Mouse (Mus musculus): ENCODE measurements around the gene Secisbp2. TPM values are rescaled to one million over a fixed set of nuclear protein-coding genes. Genes with fewer than 3 reads are reported as not detected.
"Not testable (repeated sequence)": the region's sequence is repeated elsewhere in the genome, so short reads cannot be mapped to it uniquely, and the experiment has no call there.

The Secisbp2 gene
- polyA plus RNA-seq, 1 experiment: 25.8 TPM

DNA sequence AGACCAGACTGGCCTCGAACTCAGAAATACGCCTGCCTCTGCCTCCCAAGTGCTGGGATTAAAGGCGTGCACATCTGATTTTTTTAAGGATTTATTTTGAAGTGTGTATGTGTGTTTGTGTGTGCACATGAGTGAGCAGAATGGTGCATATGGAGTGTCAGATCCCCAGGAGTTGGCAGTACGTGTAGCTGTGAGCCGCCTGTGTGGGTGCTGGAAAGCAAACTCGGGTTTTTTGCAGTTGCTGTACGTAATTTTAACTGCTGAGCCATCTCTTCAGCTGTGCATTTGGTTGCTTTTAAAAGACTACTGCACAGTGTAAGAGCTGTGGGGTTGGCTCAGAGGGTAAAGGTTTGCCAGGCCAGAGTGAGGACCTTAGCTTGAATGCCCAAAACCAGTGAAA, 8.1 kb downstream of the Secisbp2 start:
- no peak for DNase-seq (ENCODE audit: low read depth in 1 of 2, low spot score in 2 of 2)
- 96% methylated on average over 7 of the region's 7 CpGs for WGBS
- TF ChIP-seq CTCF (IDR thresholded peaks at IDR 0.05; ENCODE audit: extremely low read depth, insufficient read depth, insufficient read length, insufficient replicate concordance) (no peak), POLR2A (IDR thresholded peaks at IDR 0.05; ENCODE audit: low read depth, low read length) (no peak)

DNA sequence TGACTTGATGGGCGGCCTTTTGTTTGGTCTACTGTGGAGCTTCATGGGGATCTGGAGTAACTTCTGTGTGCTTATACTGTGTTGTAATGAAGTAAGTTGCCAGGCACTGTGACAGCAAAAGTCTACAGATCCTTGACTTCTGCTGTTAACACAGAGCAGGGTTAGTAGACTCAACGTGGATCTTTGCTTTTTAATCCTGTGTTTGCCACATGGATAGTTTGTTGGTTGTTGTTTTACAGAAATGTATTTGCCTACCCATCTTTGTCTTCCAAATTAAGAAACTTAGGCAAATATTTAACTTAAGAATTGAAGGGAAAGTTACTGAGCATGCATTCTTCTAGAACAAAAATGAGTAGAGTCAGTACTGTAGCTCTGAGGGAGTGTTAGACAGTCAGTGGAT, 12.1 kb downstream of the Secisbp2 start:
- TF ChIP-seq CTCF (IDR thresholded peaks at IDR 0.05; ENCODE audit: extremely low read depth, insufficient read depth, insufficient read length, insufficient replicate concordance): no peak
- no peak for TF ChIP-seq POLR2A (IDR thresholded peaks at IDR 0.05; ENCODE audit: low read depth, low read length)
- no peak for DNase-seq (ENCODE audit: low read depth in 1 of 2, low spot score in 2 of 2)

More for the DNA sequence above, 8.1 kb downstream of the Secisbp2 start:
- no peak overlapping the region for H3K27ac ChIP-seq (ENCODE audit: insufficient read depth, low read length)
- H3K27me3 ChIP-seq (ENCODE audit: control insufficient read depth, insufficient read depth, low read length): no peaks in the 10 kb centered on the region
- no peak overlapping the region for H3K4me3 ChIP-seq (ENCODE audit: extremely low read depth, insufficient read depth, insufficient read length)
- H3K36me3 ChIP-seq (ENCODE audit: control insufficient read depth, insufficient read depth, low read length): peaks cover 56% of the 10 kb centered on the region
- H3K4me1 ChIP-seq (ENCODE audit: control insufficient read depth, insufficient read depth, insufficient read length): no peaks in the 10 kb centered on the region

GRCm38 (mm10) chr13:51668195-51668594, 16.7 kb downstream of the Secisbp2 start:
- 91% methylated on average over 12 of the region's 12 CpGs for WGBS
- DNase-seq (ENCODE audit: low read depth in 1 of 2, low spot score in 2 of 2); H3K4me1 ChIP-seq (ENCODE audit: control insufficient read depth, insufficient read depth, insufficient read length); H3K27me3 ChIP-seq (ENCODE audit: control insufficient read depth, insufficient read depth, low read length); H3K27ac ChIP-seq (ENCODE audit: insufficient read depth, low read length); H3K4me3 ChIP-seq (ENCODE audit: extremely low read depth, insufficient read depth, insufficient read length): not testable (repeated sequence)
- peaks cover 41% of the 10 kb centered on the region for H3K36me3 ChIP-seq (ENCODE audit: control insufficient read depth, insufficient read depth, low read length)

More for the DNA sequence above, 12.1 kb downstream of the Secisbp2 start:
- Histone ChIP-seq H3K4me1 (ENCODE audit: control insufficient read depth, insufficient read depth, insufficient read length) (no peaks in the 10 kb centered on the region), H3K36me3 (ENCODE audit: control insufficient read depth, insufficient read depth, low read length) (peaks cover 40% of the 10 kb centered on the region), H3K27ac (ENCODE audit: insufficient read depth, low read length) (no peak overlapping the region), H3K4me3 (ENCODE audit: extremely low read depth, insufficient read depth, insufficient read length) (no peak overlapping the region), H3K27me3 (ENCODE audit: control insufficient read depth, insufficient read depth, low read length) (no peaks in the 10 kb centered on the region)
- 94% methylated on average over 2 of the region's 2 CpGs for WGBS

DNA sequence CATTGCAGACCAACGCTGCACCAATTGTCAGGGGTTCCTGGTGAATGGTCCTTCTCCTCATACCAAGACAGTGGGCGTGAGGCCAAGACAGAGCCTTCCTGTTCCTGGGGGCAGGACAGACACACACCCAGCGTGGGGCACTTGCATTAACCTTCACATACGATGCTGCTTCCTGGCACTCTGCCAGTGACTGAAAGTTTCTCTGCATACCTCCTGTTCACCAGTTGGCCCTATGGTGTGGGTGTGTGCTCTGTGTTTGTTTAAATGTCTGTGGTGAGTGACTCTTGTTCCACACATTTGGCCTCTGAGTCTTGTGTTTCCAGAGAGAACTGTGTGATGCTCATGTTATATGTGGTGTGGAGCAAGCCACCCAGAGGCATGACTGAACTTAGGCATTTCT, 25.1 kb downstream of the Secisbp2 start:
- Histone ChIP-seq H3K27ac (ENCODE audit: insufficient read depth, low read length) (no peak overlapping the region), H3K4me1 (ENCODE audit: control insufficient read depth, insufficient read depth, insufficient read length) (no peaks in the 10 kb centered on the region), H3K4me3 (ENCODE audit: extremely low read depth, insufficient read depth, insufficient read length) (no peak overlapping the region), H3K27me3 (ENCODE audit: control insufficient read depth, insufficient read depth, low read length) (no peaks in the 10 kb centered on the region), H3K36me3 (ENCODE audit: control insufficient read depth, insufficient read depth, low read length) (peaks cover 57% of the 10 kb centered on the region)
- 85% methylated on average over 4 of the region's 4 CpGs for WGBS
- no peak for TF ChIP-seq CTCF (IDR thresholded peaks at IDR 0.05; ENCODE audit: extremely low read depth, insufficient read depth, insufficient read length, insufficient replicate concordance)
- TF ChIP-seq POLR2A (IDR thresholded peaks at IDR 0.05; ENCODE audit: low read depth, low read length): no peak
- no peak for DNase-seq (ENCODE audit: low read depth in 1 of 2, low spot score in 2 of 2)

DNA sequence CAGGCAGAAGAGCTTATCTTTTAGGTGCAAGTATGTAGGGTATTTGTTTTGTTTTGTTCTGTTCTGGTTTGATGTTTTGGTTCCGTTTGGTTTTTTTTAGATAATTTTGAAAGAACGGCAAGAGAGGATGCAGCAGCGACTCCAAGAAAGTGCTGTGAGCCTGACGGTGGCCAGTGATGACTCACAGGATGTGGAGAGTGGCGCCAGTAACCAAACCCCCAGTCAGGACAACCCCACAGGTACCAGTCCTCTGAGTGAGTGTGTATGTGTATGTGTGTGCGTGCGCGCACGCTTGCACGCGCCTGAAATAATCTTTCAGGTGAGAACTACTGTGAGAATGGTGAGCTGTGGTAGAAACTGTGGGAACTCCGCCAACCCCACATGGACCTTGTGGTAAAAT, 25.5 kb downstream of the Secisbp2 start:
- no peak overlapping the region for H3K27ac ChIP-seq (ENCODE audit: insufficient read depth, low read length)
- TF ChIP-seq CTCF (IDR thresholded peaks at IDR 0.05; ENCODE audit: extremely low read depth, insufficient read depth, insufficient read length, insufficient replicate concordance) (no peak), POLR2A (IDR thresholded peaks at IDR 0.05; ENCODE audit: low read depth, low read length) (no peak)
- H3K36me3 ChIP-seq (ENCODE audit: control insufficient read depth, insufficient read depth, low read length): peaks cover 57% of the 10 kb centered on the region
- H3K27me3 ChIP-seq (ENCODE audit: control insufficient read depth, insufficient read depth, low read length): no peaks in the 10 kb centered on the region
- H3K4me1 ChIP-seq (ENCODE audit: control insufficient read depth, insufficient read depth, insufficient read length): no peaks in the 10 kb centered on the region
- no peak for DNase-seq (ENCODE audit: low read depth in 1 of 2, low spot score in 2 of 2)
- 86% methylated on average over 12 of the region's 12 CpGs for WGBS
- no peak overlapping the region for H3K4me3 ChIP-seq (ENCODE audit: extremely low read depth, insufficient read depth, insufficient read length)

- DNase-seq (ENCODE audit: low read depth in 1 of 2, low spot score in 2 of 2): no peak
- Histone ChIP-seq H3K4me3 (ENCODE audit: extremely low read depth, insufficient read depth, insufficient read length) (no peak overlapping the region), H3K4me1 (ENCODE audit: control insufficient read depth, insufficient read depth, insufficient read length) (no peaks in the 10 kb centered on the region), H3K27ac (ENCODE audit: insufficient read depth, low read length) (no peak overlapping the region), H3K36me3 (ENCODE audit: control insufficient read depth, insufficient read depth, low read length) (peaks cover 61% of the 10 kb centered on the region), H3K27me3 (ENCODE audit: control insufficient read depth, insufficient read depth, low read length) (no peaks in the 10 kb centered on the region)
- WGBS: 84% methylated on average over 7 of the region's 7 CpGs
- TF ChIP-seq CTCF (IDR thresholded peaks at IDR 0.05; ENCODE audit: extremely low read depth, insufficient read depth, insufficient read length, insufficient replicate concordance): no peak
- no peak for TF ChIP-seq POLR2A (IDR thresholded peaks at IDR 0.05; ENCODE audit: low read depth, low read length)
These were observed 26.2 kb downstream of the Secisbp2 start for GRCm38 (mm10) chr13:51677630-51678185.

- no peaks in the 10 kb centered on the region for H3K4me1 ChIP-seq (ENCODE audit: control insufficient read depth, insufficient read depth, insufficient read length)
- TF ChIP-seq POLR2A (IDR thresholded peaks at IDR 0.05; ENCODE audit: low read depth, low read length) (no peak), CTCF (IDR thresholded peaks at IDR 0.05; ENCODE audit: extremely low read depth, insufficient read depth, insufficient read length, insufficient replicate concordance) (no peak)
- WGBS: 91% methylated on average over 6 of the region's 6 CpGs
These were observed 27.2 kb downstream of the Secisbp2 start for GRCm38 (mm10) chr13:51678687-51679086.

More at GRCm38 (mm10) chr13:51678687-51679086, 27.2 kb downstream of the Secisbp2 start:
- no peak for DNase-seq (ENCODE audit: low read depth in 1 of 2, low spot score in 2 of 2)
- H3K27me3 ChIP-seq (ENCODE audit: control insufficient read depth, insufficient read depth, low read length): no peaks in the 10 kb centered on the region
- no peak overlapping the region for H3K4me3 ChIP-seq (ENCODE audit: extremely low read depth, insufficient read depth, insufficient read length)
- H3K27ac ChIP-seq (ENCODE audit: insufficient read depth, low read length): no peak overlapping the region
- H3K36me3 ChIP-seq (ENCODE audit: control insufficient read depth, insufficient read depth, low read length): peaks cover 65% of the 10 kb centered on the region
